Mouse (Mus musculus) naive thymus-derived CD4-positive, alpha-beta T cell, adult 2 months (primary cell): ENCODE measurements around the gene Atp2c2.
A peak's percentile ranks its signal among the peaks of the same experiment; 100 is the strongest.

Source experiments
- DNase-seq: peaks from one replicate; pipeline ENCODE4 v3.0.0-alpha.2; 2011; ENCODE audit warnings: low read depth

Atp2c2 gene

DNA sequence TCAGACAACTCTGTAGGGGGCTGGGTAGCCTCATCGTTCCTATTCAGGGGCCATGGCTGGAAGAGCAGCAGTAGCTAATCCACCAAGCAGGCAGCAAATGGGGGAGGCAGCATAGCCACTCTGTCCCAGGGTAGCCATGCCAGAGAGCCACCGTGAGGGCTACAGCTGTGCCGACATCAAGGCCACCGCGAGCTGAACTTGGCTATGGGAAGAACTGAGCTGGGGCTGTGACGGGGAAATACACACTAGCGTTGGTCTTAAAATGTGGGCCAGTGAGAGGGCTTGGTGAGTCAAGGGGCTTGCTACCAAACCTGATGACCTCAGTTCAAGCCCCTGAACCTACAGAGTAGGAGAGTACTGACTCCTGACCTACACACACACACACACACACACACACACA is 84.9 kb downstream of the Atp2c2 start:
- DNase-seq = peak; percentile 59

DNA sequence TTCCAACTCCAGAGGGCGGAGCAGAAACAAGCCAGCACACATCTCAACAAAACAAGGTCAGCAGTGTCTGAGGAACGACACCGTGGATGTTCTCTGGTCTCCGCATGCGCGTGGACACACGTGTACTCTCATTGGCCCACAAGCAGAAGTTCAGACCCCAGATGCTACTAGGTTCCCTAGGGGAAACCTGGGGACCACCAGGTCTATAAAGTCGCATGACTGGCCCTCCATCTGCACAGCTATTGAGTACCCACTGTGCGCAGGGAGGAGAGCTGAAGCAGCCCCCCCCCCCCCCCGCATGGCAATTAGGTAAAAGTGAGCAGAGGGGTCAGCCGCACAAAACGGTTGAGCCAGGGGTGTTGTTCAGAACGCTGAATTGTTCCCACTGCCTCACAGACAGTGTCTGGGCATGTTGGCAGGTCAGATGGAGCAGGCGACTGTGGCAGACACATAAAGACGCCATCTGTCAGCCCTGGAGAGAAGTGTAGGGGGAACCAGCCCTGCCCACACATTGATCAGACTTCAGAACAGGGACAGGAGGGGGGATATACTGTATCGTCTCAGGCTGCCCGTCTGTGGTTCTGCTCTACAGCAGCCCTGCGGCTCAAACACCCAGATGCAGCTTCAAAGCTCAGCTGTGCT is 86.1 kb downstream of the Atp2c2 start:
- no peak for DNase-seq

DNA sequence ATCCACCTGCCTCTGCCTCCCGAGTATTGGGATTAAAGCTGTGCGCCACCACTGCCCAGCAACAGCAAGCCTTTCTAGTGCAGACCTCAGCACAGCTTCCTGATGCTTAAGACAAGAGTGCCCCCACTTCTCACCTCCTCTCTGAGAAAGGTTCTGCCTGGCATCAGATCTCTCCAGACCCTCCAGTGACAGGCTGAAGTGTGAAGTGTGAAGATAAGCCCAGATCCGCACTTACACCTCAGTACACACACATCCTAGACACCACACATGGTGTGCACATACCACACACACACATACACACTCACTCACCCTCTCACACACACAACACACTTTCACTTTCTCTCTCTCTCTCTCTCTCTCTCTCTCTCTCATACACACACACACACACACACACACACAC is 87.1 kb downstream of the Atp2c2 start:
- DNase-seq = peak; percentile 72

DNA sequence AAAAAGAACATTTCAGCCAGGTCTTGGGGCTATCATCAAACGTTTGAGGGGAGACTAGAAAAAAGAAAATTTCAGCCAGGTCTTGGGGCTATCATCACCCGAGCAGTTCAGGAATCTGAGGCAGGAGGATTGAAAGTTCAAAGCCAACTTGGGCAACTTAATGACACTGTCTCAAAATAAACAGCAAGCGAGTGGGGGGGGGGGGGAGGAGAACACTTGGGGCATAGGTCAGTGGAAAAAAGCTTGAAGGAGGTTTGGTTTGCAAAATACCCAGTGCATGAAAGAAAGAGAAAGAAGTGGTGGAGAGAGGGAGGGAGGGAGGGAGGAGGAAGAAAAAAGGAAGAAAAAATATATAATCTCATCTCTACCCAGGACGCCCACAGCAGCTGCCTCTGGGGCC is 87.5 kb downstream of the Atp2c2 start:
- no peak for DNase-seq

DNA sequence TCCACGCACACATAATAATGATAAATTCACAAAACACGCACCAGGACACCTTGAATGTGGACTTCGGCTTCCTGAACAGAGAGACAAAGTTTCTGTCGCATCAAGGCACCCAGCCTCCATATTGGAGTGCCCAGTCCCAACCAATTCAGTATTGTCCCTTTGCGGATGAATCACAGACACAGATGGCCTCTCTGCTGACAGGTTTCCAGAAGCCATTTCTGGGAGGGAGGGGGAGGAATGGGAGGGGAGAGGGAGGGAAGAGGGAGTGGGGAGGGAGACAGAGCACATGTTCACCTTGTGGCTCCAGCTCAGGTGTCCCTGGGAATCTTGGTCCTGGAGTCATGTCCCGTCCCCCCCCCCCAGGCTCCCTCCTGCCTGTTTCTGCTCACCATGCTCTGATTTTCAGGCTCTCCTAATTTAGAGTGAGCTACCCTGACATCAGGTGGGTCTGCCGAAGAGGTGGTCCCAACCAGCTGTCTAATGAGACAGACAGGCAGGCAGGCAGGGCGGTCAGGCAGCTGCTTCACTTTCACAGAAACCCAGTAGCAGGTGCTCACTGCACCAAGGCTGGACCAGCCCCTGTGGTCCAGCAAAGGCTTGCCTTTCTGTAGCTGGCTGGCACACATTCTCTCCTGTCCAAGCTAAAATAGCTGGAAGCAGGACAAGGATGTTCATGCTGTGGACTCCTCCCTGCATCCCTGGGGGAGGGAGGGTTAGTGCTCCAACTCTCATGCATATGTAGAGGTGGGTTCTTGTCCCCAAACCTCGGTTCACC is 89.0 kb downstream of the Atp2c2 start:
- DNase-seq = peak; percentile 9

DNA sequence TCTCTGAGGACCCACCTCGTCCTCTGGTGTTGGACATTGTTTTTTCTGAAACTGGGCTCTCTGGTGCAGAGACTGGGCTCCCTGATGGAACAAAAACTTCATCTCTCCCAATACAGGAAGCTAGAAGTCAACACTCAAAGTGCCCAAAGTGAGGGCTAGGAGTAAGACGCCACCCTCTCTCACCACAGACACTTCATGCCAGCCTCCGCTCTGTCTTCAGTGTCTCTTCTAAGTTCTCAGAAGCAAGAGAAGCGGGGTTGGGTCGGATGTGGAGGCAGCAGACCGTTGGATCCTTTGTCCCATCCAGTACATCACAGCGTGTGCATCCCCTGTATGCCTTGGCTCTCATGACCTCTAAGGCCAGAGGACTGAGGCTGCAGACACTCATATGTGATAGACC is 89.8 kb downstream of the Atp2c2 start:
- peak; percentile 72 for DNase-seq

DNA sequence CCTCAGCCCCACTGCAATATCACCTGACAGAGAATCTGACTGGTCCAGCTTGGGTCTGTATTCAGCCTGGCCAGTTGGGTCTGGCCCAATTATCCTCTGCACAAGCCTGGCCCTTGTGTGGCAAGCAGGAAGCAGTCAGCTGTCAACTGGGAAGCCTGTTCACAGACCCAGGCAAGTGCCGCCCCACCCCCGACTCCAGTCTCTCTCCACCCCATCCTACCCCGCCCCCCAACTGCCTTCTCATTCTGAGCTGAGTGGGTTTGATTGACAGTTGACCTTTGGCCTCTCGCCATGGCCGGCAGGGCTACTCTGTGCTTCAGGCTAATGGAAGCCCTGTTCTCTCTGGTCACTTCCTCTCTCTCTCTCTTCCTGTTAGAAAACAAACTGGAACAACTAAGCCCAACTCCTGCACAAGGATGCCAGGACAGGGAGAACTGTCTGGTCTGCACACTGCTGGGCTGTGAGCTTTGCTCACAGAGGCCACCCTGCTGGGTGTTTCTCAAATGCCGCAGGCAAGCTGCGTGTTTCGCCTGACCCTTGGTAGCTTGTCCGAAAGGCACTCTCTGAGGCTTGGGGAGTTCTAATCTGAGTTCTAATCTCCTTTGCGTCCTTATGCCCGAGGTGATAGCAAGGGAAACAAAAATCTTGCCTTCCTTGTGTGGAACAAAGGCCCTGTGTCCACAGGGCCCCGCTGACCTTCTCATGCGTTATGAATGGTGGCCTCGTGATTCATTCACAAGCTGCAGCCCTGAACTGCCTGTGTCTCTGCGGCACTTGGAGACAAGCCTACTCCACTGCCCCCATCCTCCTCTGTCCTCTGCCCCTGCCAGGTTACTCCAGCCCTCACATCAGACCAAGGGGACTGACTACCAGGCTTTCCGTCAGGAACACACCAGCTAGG is 92.2 kb downstream of the Atp2c2 start:
- peak; percentile 15 for DNase-seq

DNA sequence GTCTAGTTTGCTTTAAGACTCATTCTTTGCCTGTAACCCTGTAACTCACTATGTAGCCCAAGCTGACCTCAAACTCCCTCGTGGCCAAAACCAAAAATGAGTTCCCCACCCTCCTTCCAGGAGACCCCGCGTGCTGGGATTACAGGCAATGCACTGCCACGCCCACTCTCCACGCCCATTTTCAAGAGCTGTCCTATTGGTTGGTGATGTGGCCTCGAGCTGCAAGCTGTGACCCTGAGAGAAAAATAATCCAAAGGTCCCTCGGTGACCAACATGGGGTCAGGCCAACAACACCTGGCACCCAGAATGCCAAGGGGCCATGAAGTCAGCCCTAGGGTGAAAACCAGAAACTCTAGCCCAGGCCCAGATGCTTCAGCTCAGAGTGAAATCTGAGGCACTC is 94.9 kb downstream of the Atp2c2 start:
- DNase-seq = no peak

DNA sequence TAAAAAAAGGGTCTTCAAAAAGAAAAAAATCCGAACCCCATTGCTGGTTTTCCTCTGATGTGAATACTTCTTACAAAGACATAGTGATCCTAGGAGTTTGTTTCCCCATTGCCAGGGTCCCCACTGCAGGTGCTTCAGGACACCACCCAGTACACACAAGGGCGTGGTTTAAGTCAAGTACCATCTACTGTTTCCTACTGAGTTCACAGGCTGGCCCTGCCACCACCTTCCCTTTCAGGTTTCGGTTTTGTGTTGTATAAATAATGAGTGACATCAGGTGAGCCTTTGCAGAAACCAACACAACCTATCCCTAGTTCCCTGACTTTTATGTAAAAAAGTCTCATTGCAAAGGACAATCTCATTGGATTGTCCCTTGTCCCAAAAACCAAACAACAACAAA is 95.8 kb downstream of the Atp2c2 start:
- no peak for DNase-seq

DNA sequence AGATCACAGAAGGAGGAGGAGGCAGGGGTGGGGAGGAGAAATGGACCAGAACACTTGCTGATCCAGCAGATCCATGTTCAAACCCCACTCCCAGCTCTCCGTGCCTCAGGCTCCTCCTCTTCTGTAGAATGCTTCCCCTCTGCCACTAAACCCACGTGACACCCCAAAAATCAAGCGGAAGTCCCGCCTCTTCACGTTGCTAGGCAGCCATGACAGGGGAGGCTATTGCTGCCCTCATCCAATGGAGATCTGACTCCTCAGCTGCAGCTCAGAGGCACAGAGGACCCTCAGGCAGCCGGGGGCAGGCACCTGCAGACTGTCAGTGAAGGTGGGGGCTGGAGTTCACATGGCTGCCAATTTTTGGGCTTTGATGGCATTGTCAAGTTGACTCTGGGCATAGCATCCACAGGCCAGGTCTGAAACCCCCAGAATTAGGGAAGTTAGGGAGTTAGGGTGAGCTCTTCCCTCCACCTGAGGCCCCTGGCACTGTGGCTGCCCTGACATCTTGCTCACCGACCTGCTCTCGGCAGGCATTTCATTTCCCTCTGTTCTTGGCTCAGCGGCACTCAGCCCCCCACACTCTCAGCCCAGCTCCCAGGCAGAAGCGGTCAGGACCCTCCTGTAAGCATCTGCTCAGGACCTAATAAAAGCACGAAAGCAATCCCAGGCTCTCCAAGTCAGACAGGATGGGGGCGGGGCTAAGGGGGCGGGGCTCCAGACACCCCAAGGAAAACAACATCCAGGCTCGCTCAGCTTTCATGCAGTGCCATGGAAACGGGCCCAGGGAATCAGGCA is 98.6 kb downstream of the Atp2c2 start:
- peak; percentile 79 for DNase-seq

DNA sequence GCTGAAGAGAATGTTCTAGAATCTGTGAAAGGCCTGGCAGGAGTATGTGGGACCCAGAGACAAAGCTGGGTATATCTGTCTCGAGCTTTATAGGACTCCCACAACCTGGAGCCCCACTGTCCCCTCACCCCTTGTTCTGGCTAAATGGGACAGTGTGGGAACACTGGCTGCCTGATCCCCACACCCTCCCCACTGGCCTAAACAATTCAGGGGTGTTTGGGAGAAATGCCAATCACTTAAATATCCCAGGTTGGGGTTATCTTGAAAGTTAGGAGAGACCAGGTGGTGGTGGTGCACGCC is 99.1 kb downstream of the Atp2c2 start:
- DNase-seq = no peak

DNA sequence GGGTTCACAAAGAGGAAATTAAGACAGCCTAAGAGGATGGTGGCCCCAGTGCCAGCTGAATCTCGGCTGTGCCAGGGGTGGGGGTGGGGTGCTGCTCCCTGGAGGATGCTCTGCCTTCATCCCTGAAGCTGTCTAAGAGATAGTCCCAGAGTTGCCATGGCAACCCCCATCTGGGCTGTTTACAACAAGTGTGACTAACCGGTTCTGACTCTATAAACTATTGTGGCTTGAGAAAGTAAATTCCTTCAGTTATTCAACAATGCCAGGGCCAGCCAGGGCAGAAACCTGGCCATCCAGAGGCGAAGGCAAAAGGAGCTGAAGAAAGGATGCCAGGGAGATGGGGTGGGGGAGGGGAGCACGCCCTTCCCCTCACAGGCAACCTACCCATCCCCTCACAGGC is 101.4 kb downstream of the Atp2c2 start:
- no peak for DNase-seq

DNA sequence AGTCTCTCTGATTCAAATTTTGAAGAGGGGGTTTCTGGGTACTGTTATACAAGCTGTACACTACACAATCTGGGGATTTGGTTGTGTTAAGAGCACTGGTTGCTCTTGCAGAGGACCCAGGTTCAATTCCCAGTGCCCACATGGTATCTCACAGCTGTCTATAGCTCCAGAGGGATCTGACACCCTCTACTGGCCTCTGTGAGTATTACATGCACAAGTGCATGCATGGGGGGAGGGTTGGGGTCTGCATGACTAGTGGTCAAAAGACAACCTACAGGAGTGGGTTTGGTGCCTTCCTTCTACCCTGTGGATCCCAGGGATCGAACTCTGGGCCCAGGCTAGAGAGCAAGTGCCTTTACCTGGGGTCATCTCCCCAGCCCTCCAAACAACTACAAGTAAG is 102.8 kb downstream of the Atp2c2 start:
- peak; percentile 60 for DNase-seq

DNA sequence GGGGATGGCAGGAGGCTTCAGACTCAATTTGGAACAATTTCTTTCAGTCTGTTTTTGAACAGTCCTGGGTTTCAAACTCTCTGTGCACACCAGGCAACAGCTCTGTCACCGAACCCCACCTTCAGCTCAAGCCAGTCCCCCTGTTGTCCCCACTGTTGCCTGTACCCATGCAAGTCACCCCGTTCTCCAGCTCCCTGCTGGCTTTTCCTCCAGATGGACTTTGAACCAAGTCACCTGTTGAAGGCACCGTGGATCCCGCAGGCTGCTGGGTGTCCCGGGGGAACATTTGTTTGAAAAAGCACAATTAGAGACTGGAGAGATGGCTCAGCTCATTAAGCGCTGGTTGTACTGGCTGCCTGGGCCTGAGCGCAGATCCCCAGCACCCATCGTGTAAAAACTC is 105.5 kb downstream of the Atp2c2 start:
- no peak for DNase-seq

DNA sequence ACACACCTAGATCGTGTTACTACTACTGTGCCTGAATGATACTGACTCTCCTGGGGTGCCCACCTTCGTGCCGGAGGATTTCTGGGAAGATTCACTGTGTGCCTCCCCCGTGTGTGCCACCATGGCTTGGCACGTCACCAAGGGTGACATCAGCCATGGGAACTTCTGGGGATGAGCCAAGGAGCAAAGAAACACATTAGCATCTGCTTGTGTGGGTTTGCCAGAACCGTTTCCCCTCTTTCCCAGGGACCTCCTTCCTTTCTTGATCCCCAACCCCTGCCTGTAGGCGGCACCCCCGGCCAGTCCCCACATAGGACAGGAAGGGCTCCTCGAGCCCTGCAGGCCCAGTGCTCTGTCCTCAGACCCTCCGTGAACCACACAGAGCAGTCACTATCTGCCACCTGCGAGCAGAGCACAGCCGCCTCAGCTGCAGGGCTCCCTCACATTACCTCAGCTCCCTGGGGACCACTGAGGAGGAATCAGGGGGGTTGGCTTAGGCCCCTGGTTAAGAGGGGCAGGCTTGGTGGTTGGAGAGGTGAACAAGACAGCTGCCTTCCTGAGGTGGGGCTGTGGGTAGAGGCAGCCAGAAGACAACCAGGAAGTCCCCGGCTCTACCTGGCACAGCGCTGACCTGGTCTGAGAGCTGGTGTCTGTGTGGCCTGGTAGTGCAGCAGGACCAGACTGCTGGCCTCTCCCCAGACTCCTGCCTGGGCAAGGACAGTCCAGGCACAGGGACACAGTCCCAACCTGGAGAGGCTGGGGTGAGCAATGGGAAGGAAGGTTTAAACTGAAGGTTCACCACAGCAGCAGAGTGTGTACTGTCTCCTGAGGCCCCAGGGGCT is 106.8 kb downstream of the Atp2c2 start:
- DNase-seq = no peak
